Mouse (Mus musculus) MEL (cell line): ENCODE data around the gene Ano10.

Experiments
- CTCF ChIP-seq, 3 experiments: IDR thresholded peaks in 2 of 3; conservative IDR thresholded peaks in 1 of 3; 2 replicates each; pipeline ENCODE4 v1.5.1; 2011 to 2012; ENCODE audit warnings: low read length in 3 of 3, low read depth in 2 of 3, mild to moderate bottlenecking in 2 of 3, improper control_type of control experiment in 1 of 3, inconsistent platforms in 1 of 3, mixed read lengths in 1 of 3, moderate library complexity in 1 of 3; ENCODE audit not compliant: control insufficient read depth in 1 of 3, insufficient read depth in 1 of 3, poor library complexity in 1 of 3, severe bottlenecking in 1 of 3
- HCFC1 ChIP-seq: IDR thresholded peaks from 2 replicates; pipeline ENCODE4 v1.6.1; 2012; ENCODE audit warnings: low read depth, mild to moderate bottlenecking, inconsistent platforms, low read length, improper control_type of control experiment, moderate library complexity
- POLR2A ChIP-seq, 2 experiments: IDR thresholded peaks; 2 replicates each; pipeline ENCODE4 v1.6.1; 2011 to 2012; ENCODE audit warnings: low read length in 2 of 2, mild to moderate bottlenecking in 2 of 2, control low read depth in 1 of 2, improper control_type of control experiment in 1 of 2, low read depth in 1 of 2, moderate library complexity in 1 of 2; ENCODE audit not compliant: control insufficient read depth in 1 of 2, insufficient read depth in 1 of 2, poor library complexity in 1 of 2

- TF ChIP-seq CTCF (IDR thresholded peaks at IDR 0.05 in 2 of 3, conservative IDR thresholded peaks at IDR 0.05 in 1 of 3; ENCODE audit: control insufficient read depth in 1 of 3, insufficient read depth in 1 of 3, low read depth in 2 of 3, low read length in 3 of 3, poor library complexity in 1 of 3, severe bottlenecking in 1 of 3) (no peak), HCFC1 (no peak), POLR2A (IDR thresholded peaks at IDR 0.05; ENCODE audit: control insufficient read depth in 1 of 2, insufficient read depth in 1 of 2, low read depth in 1 of 2, low read length in 2 of 2, poor library complexity in 1 of 2) (no peak)
Measured at GRCm38 (mm10) chr9:122197021-122197420, 97.2 kb downstream of the Ano10 start.
